Comparison of ENCODE assay signal across 17 mouse cellular contexts in the genomic region with DNA sequence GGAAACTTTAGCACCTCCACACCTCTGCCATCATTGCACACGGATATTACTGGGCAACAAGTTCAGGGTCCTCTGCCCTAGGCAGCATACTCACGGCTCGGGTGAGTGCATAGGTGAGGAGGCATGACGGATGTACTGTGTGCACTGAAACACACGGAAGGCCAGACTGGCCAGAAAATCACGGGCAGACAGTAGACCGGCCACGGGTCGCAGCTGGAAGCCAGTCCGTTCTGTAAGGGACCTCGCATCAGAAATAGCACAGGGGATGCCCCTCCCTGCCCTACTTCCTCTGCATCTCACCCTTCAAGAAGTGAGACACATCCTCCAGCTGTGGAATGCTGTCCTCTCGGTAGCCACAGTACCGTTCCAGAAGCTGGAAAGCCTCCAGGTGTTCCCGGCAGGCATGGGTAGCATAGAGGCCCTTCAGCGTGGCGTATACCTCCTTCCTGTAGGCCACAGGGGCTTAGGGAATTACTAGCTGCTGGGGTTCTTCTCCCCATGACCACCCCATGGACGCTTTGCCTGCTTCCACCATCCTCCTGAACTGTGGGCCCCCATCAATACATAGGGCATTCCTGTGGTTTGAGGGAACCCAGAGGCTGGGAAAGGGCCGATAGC. TPM values are rescaled to one million over a fixed set of nuclear protein-coding genes. Genes with fewer than 3 reads are reported as not detected.
DNase-seq lines count a peak whose midpoint lies in the region; ATAC-seq lines count a peak whose summit lies in the region.
"Had no signal": no experiment of that assay in that cellular context is flagged by ENCODE, and none has a peak within 500 bp of the region (broad histone marks: within the 10 kb centered on the region; RNA-seq: fewer than 3 reads in every experiment).

No protein-coding gene starts in this region.

- no peaks in the 10 kb centered on the region for H3K36me3 ChIP-seq in forebrain, embryonic 15.5 days
- H3K36me3 ChIP-seq in forebrain, embryonic 12.5 days (replicated peaks): no peaks in the 10 kb centered on the region
- no peaks in the 10 kb centered on the region for H3K36me3 ChIP-seq in hindbrain, embryonic 16.5 days (ENCODE audit: control insufficient read depth, insufficient read depth, low read length)
- H3K36me3 ChIP-seq in hindbrain, embryonic 11.5 days (ENCODE audit: control insufficient read depth, insufficient read depth, low read length): no peaks in the 10 kb centered on the region
- H3K36me3 ChIP-seq in midbrain, embryonic 11.5 days (ENCODE audit: control insufficient read depth, insufficient read depth, low read length): no peaks in the 10 kb centered on the region
- H3K36me3 ChIP-seq in midbrain, embryonic 10.5 days: no peaks in the 10 kb centered on the region
- no peaks in the 10 kb centered on the region for H3K36me3 ChIP-seq in limb, embryonic 13.5 days
- H3K36me3 ChIP-seq: heart, embryonic 13.5 days; liver, embryonic 15.5 days; lung, embryonic 15.5 days; midbrain, embryonic 15.5 days; neural tube, embryonic 12.5 days had no signal

- WGBS in forebrain, embryonic 15.5 days: 85% methylated on average over 18 of the region's 18 CpGs
- WGBS in forebrain, embryonic 12.5 days: 85% methylated on average over 18 of the region's 18 CpGs
- 86% methylated on average over 18 of the region's 18 CpGs for WGBS in hindbrain, embryonic 16.5 days
- WGBS in hindbrain, embryonic 11.5 days: 82% methylated on average over 18 of the region's 18 CpGs
- WGBS in midbrain, embryonic 11.5 days: 84% methylated on average over 18 of the region's 18 CpGs
- 86% methylated on average over 18 of the region's 18 CpGs for WGBS in midbrain, embryonic 10.5 days
- WGBS in limb, embryonic 13.5 days: 76% methylated on average over 18 of the region's 18 CpGs

- no peak for DNase-seq in hindbrain, embryonic 11.5 days (ENCODE audit: low spot score)
- DNase-seq in midbrain, embryonic 11.5 days (ENCODE audit: low spot score, missing footprints): no peak
- no peak for DNase-seq in midbrain, embryonic 10.5 days (ENCODE audit: low spot score)
- DNase-seq in gastrocnemius, postnatal 25 days: no peak

- H3K9ac ChIP-seq in forebrain, embryonic 15.5 days (replicated peaks): no peak overlapping the region
- H3K9ac ChIP-seq in forebrain, embryonic 12.5 days: no peak overlapping the region
- H3K9ac ChIP-seq in hindbrain, embryonic 16.5 days (ENCODE audit: low read depth, low read length): no peak overlapping the region
- no peak overlapping the region for H3K9ac ChIP-seq in hindbrain, embryonic 11.5 days (ENCODE audit: low read depth, low read length)
- H3K9ac ChIP-seq in midbrain, embryonic 11.5 days (ENCODE audit: low read length): no peak overlapping the region
- 0 out of 2 replicates have a peak overlapping the region, but pooled peaks have one; percentile 4 for H3K9ac ChIP-seq in limb, embryonic 13.5 days
- H3K9ac ChIP-seq: liver, embryonic 15.5 days; lung, embryonic 15.5 days; midbrain, embryonic 15.5 days; neural tube, embryonic 12.5 days had no signal

- H3K4me3 ChIP-seq in forebrain, embryonic 15.5 days: no peak overlapping the region
- no peak overlapping the region for H3K4me3 ChIP-seq in forebrain, embryonic 12.5 days (replicated peaks)
- no peak overlapping the region for H3K4me3 ChIP-seq in hindbrain, embryonic 16.5 days (ENCODE audit: low read length)
- no peak overlapping the region for H3K4me3 ChIP-seq in hindbrain, embryonic 11.5 days (ENCODE audit: low read depth, low read length)
- H3K4me3 ChIP-seq in midbrain, embryonic 11.5 days (ENCODE audit: low read depth, low read length): no peak overlapping the region
- H3K4me3 ChIP-seq in midbrain, embryonic 10.5 days: no peak overlapping the region
- H3K4me3 ChIP-seq in limb, embryonic 13.5 days: no peak overlapping the region
- H3K4me3 ChIP-seq: heart, embryonic 13.5 days; liver, embryonic 15.5 days; lung, embryonic 15.5 days; megakaryocyte, embryonic 14.5 days; midbrain, embryonic 15.5 days; neural tube, embryonic 12.5 days had no signal

- H3K4me2 ChIP-seq in forebrain, embryonic 15.5 days (replicated peaks): no peak overlapping the region
- H3K4me2 ChIP-seq in forebrain, embryonic 12.5 days: no peak overlapping the region
- no peak overlapping the region for H3K4me2 ChIP-seq in hindbrain, embryonic 16.5 days (ENCODE audit: low read length)
- H3K4me2 ChIP-seq in hindbrain, embryonic 11.5 days (replicated peaks; ENCODE audit: low read depth, low read length): no peak overlapping the region
- H3K4me2 ChIP-seq in midbrain, embryonic 11.5 days: no peak overlapping the region
- no peak overlapping the region for H3K4me2 ChIP-seq in limb, embryonic 13.5 days (replicated peaks)
- H3K4me2 ChIP-seq: heart, embryonic 13.5 days; liver, embryonic 15.5 days; lung, embryonic 15.5 days; midbrain, embryonic 15.5 days; neural tube, embryonic 12.5 days had no signal

- peaks cover 7% of the 10 kb centered on the region; the same call in 1 of the 2 replicates for H3K27me3 ChIP-seq in forebrain, embryonic 15.5 days
- peaks cover 39% of the 10 kb centered on the region for H3K27me3 ChIP-seq in forebrain, embryonic 12.5 days
- H3K27me3 ChIP-seq in hindbrain, embryonic 16.5 days (replicated peaks; ENCODE audit: control insufficient read depth, insufficient read depth, low read length): no peaks in the 10 kb centered on the region
- peaks cover 4% of the 10 kb centered on the region for H3K27me3 ChIP-seq in hindbrain, embryonic 11.5 days (ENCODE audit: control insufficient read depth, insufficient read depth, low read length)
- no peaks in the 10 kb centered on the region; the same call in 1 of the 2 replicates for H3K27me3 ChIP-seq in midbrain, embryonic 11.5 days (ENCODE audit: control insufficient read depth, insufficient read depth, low read length)
- peaks cover 38% of the 10 kb centered on the region for H3K27me3 ChIP-seq in midbrain, embryonic 10.5 days (ENCODE audit: low read depth, poor library complexity, severe bottlenecking)
- peaks cover 17% of the 10 kb centered on the region for H3K27me3 ChIP-seq in limb, embryonic 13.5 days
- H3K27me3 ChIP-seq: midbrain, embryonic 15.5 days had no signal

- peak; percentile 20; the same call in 1 of the 2 replicates for ATAC-seq in forebrain, embryonic 15.5 days (replicated peaks)
- no peak for ATAC-seq in forebrain, embryonic 12.5 days (ENCODE audit: low FRiP score)
- 0 out of 2 replicates have a peak, but pooled peaks have one; percentile 30 for ATAC-seq in hindbrain, embryonic 16.5 days
- ATAC-seq in hindbrain, embryonic 11.5 days (ENCODE audit: low FRiP score): no peak
- ATAC-seq in midbrain, embryonic 11.5 days (ENCODE audit: low FRiP score): peak; percentile 43; the same call in 1 of the 2 replicates
- ATAC-seq in limb, embryonic 13.5 days (ENCODE audit: low FRiP score, low read depth): no peak

- no peaks in the 10 kb centered on the region for H3K4me1 ChIP-seq in forebrain, embryonic 15.5 days
- H3K4me1 ChIP-seq in forebrain, embryonic 12.5 days: peaks cover 21% of the 10 kb centered on the region
- no peaks in the 10 kb centered on the region for H3K4me1 ChIP-seq in hindbrain, embryonic 16.5 days (ENCODE audit: control insufficient read depth, insufficient read depth, low read depth, low read length)
- no peaks in the 10 kb centered on the region for H3K4me1 ChIP-seq in hindbrain, embryonic 11.5 days (replicated peaks; ENCODE audit: control insufficient read depth, insufficient read depth, low read length)
- H3K4me1 ChIP-seq in midbrain, embryonic 11.5 days (ENCODE audit: control insufficient read depth, insufficient read depth, low read length): no peaks in the 10 kb centered on the region
- H3K4me1 ChIP-seq in midbrain, embryonic 10.5 days: peaks cover 42% of the 10 kb centered on the region
- peaks cover 9% of the 10 kb centered on the region for H3K4me1 ChIP-seq in limb, embryonic 13.5 days
- H3K4me1 ChIP-seq: liver, embryonic 15.5 days; lung, embryonic 15.5 days had no signal

- no peaks in the 10 kb centered on the region for H3K9me3 ChIP-seq in forebrain, embryonic 15.5 days
- no peaks in the 10 kb centered on the region for H3K9me3 ChIP-seq in forebrain, embryonic 12.5 days
- no peaks in the 10 kb centered on the region for H3K9me3 ChIP-seq in hindbrain, embryonic 16.5 days (ENCODE audit: control insufficient read depth, low read length)
- H3K9me3 ChIP-seq in hindbrain, embryonic 11.5 days (ENCODE audit: control insufficient read depth, low read length): no peaks in the 10 kb centered on the region
- no peaks in the 10 kb centered on the region for H3K9me3 ChIP-seq in midbrain, embryonic 11.5 days (ENCODE audit: control insufficient read depth, low read length)
- no peaks in the 10 kb centered on the region for H3K9me3 ChIP-seq in midbrain, embryonic 10.5 days (replicated peaks)
- no peaks in the 10 kb centered on the region for H3K9me3 ChIP-seq in limb, embryonic 13.5 days
- H3K9me3 ChIP-seq: heart, embryonic 13.5 days; liver, embryonic 15.5 days; lung, embryonic 15.5 days; megakaryocyte, embryonic 14.5 days; midbrain, embryonic 15.5 days; neural tube, embryonic 12.5 days had no signal

- no peak overlapping the region for H3K27ac ChIP-seq in forebrain, embryonic 15.5 days (replicated peaks)
- no peak overlapping the region for H3K27ac ChIP-seq in forebrain, embryonic 12.5 days
- H3K27ac ChIP-seq in hindbrain, embryonic 16.5 days (ENCODE audit: low read depth, low read length): no peak overlapping the region
- H3K27ac ChIP-seq in hindbrain, embryonic 11.5 days (ENCODE audit: low read depth, low read length): no peak overlapping the region
- no peak overlapping the region for H3K27ac ChIP-seq in midbrain, embryonic 11.5 days (ENCODE audit: low read depth, low read length)
- H3K27ac ChIP-seq in midbrain, embryonic 10.5 days (replicated peaks): no peak overlapping the region
- no peak overlapping the region for H3K27ac ChIP-seq in limb, embryonic 13.5 days
- H3K27ac ChIP-seq: heart, embryonic 13.5 days; liver, embryonic 15.5 days; lung, embryonic 15.5 days; midbrain, embryonic 15.5 days; neural tube, embryonic 12.5 days had no signal

RNA-seq across cellular contexts. Expression of gene Th, which starts 35.6 kb away (rescaled TPM):
- polyA plus RNA-seq in forebrain, embryonic 15.5 days (2015; fragmentation: Nextera tagmentation; extraction: Ambion mirVana): 4.2 and 4.9 TPM in 2 replicates
- polyA plus RNA-seq in forebrain, embryonic 12.5 days (2016; fragmentation: Nextera tagmentation; extraction: Ambion mirVana): 13.9 and 17.8 TPM in 2 replicates
- polyA plus RNA-seq in hindbrain, embryonic 16.5 days (2015; fragmentation: Nextera tagmentation; extraction: Ambion mirVana): 9.2 and 10.4 TPM in 2 replicates
- polyA plus RNA-seq in hindbrain, embryonic 11.5 days (2014; fragmentation: Nextera tagmentation; extraction: Ambion mirVana): 13.4 and 13.9 TPM in 2 replicates
- polyA plus RNA-seq in midbrain, embryonic 11.5 days (2014; fragmentation: Nextera tagmentation; extraction: Ambion mirVana): 11.7 TPM in 2 replicates
- polyA plus RNA-seq in midbrain, embryonic 10.5 days (2016; fragmentation: Nextera tagmentation; extraction: Ambion mirVana): 7.9 and 14.1 TPM in 2 replicates
- 0.46 and 0.77 TPM in 2 replicates for polyA plus RNA-seq in limb, embryonic 13.5 days (2015; fragmentation: Nextera tagmentation; extraction: Ambion mirVana)
- total RNA-seq in gastrocnemius, postnatal 25 days (2021): 1 to 10 TPM in 1 of 2 experiments, not detected in 1; 2.2 TPM
- total RNA-seq: granulocyte monocyte progenitor cell, adult 5-6 weeks; heart, postnatal 14 days; MEL had no signal

Comparison
In these comparisons a context has a peak if more than half of its experiments do, and no peak if none do; other contexts are left out.
1. ATAC-seq: peak in forebrain, embryonic 15.5 days (single experiment), hindbrain, embryonic 16.5 days (single experiment) and midbrain, embryonic 11.5 days (single experiment); none in forebrain, embryonic 12.5 days (single experiment), hindbrain, embryonic 11.5 days (single experiment) and limb, embryonic 13.5 days (single experiment).